Mouse (Mus musculus): ENCODE data around the gene Med12l. TPM values are rescaled to one million over a fixed set of nuclear protein-coding genes. Genes with fewer than 3 reads are reported as not detected.

Gene Med12l
- polyA plus RNA-seq, 1 experiment = 0.01 TPM

- TF ChIP-seq POLR2AphosphoS2 (IDR thresholded peaks at IDR 0.05; ENCODE audit: insufficient read length, low read depth) = no peak
- no peak for TF ChIP-seq USF1 (IDR thresholded peaks at IDR 0.05; ENCODE audit: low read depth)
- no peak for TF ChIP-seq SRF (IDR thresholded peaks at IDR 0.05; ENCODE audit: control insufficient read depth, insufficient read length, low read depth)
- TF ChIP-seq TCF3 (IDR thresholded peaks at IDR 0.05; ENCODE audit: insufficient read length, low read depth) = no peak
- no peak for TF ChIP-seq POLR2A (IDR thresholded peaks at IDR 0.05; ENCODE audit: insufficient read length, low read depth)
- no peak for TF ChIP-seq MYOG (IDR thresholded peaks at IDR 0.05; ENCODE audit: control insufficient read depth in 1 of 3, insufficient read depth in 1 of 3, insufficient read length in 2 of 3, low read depth in 2 of 3)
- no peak for TF ChIP-seq MAX (IDR thresholded peaks at IDR 0.05; ENCODE audit: low read depth)
- TF ChIP-seq TCF12 (IDR thresholded peaks at IDR 0.05; ENCODE audit: insufficient read depth, poor library complexity, severe bottlenecking) = no peak
- no peak for TF ChIP-seq E2F4 (IDR thresholded peaks at IDR 0.05; ENCODE audit: insufficient read depth)
- H3K4me3 ChIP-seq = no peak overlapping the region
- no peak overlapping the region for H3ac ChIP-seq (ENCODE audit: control insufficient read depth, insufficient read length)
- H3K4me2 ChIP-seq (ENCODE audit: low read depth) = no peak overlapping the region
- H3K27me3 ChIP-seq (ENCODE audit: control insufficient read depth, insufficient read depth, insufficient read length) = no peaks in the 10 kb centered on the region
- no peaks in the 10 kb centered on the region for H3K79me2 ChIP-seq (ENCODE audit: control insufficient read depth, insufficient read depth)
- H3K36me3 ChIP-seq (ENCODE audit: control insufficient read depth, insufficient read depth) = no peaks in the 10 kb centered on the region
These were observed 538 bp downstream of the Med12l start for GRCm38 (mm10) chr3:59005996-59006730.

- Histone ChIP-seq H3K27me3 (ENCODE audit: control insufficient read depth, insufficient read depth, insufficient read length) (no peaks in the 10 kb centered on the region), H3ac (ENCODE audit: control insufficient read depth, insufficient read length) (no peak overlapping the region), H3K4me3 (no peak overlapping the region), H3K79me2 (ENCODE audit: control insufficient read depth, insufficient read depth) (no peaks in the 10 kb centered on the region), H3K36me3 (ENCODE audit: control insufficient read depth, insufficient read depth) (no peaks in the 10 kb centered on the region), H3K4me2 (ENCODE audit: low read depth) (no peak overlapping the region)
- no peak for TF ChIP-seq CEBPB (IDR thresholded peaks at IDR 0.05; ENCODE audit: insufficient read depth, poor library complexity, severe bottlenecking)
- TF ChIP-seq MYOG (IDR thresholded peaks at IDR 0.05; ENCODE audit: control insufficient read depth in 1 of 3, insufficient read depth in 1 of 3, insufficient read length in 2 of 3, low read depth in 2 of 3) = no peak
- no peak for TF ChIP-seq REST (IDR thresholded peaks at IDR 0.05; ENCODE audit: insufficient read depth, insufficient read length)
- no peak for TF ChIP-seq TCF3 (IDR thresholded peaks at IDR 0.05; ENCODE audit: insufficient read length, low read depth)
- no peak for TF ChIP-seq MYOD1 (IDR thresholded peaks at IDR 0.05; ENCODE audit: control insufficient read depth in 1 of 3, insufficient read length in 2 of 3, low read depth in 2 of 3)
- no peak for TF ChIP-seq MAX (IDR thresholded peaks at IDR 0.05; ENCODE audit: low read depth)
- TF ChIP-seq TCF12 (IDR thresholded peaks at IDR 0.05; ENCODE audit: insufficient read depth, poor library complexity, severe bottlenecking) = no peak
- no peak for TF ChIP-seq POLR2A (IDR thresholded peaks at IDR 0.05; ENCODE audit: insufficient read length, low read depth)
- TF ChIP-seq SRF (IDR thresholded peaks at IDR 0.05; ENCODE audit: control insufficient read depth, insufficient read length, low read depth) = no peak
- no peak for TF ChIP-seq USF1 (IDR thresholded peaks at IDR 0.05; ENCODE audit: low read depth)
- TF ChIP-seq POLR2AphosphoS2 (IDR thresholded peaks at IDR 0.05; ENCODE audit: insufficient read length, low read depth) = no peak
- no peak for TF ChIP-seq E2F4 (IDR thresholded peaks at IDR 0.05; ENCODE audit: insufficient read depth)
These were observed 1.3 kb downstream of the Med12l start for GRCm38 (mm10) chr3:59006731-59007441.

GRCm38 (mm10) chr3:59010276-59010675 is 4.7 kb downstream of the Med12l start:
- Histone ChIP-seq H3K36me3 (ENCODE audit: control insufficient read depth, insufficient read depth) (no peaks in the 10 kb centered on the region), H3K4me2 (ENCODE audit: low read depth) (no peak overlapping the region), H3K4me3 (no peak overlapping the region), H3K27me3 (ENCODE audit: control insufficient read depth, insufficient read depth, insufficient read length) (no peaks in the 10 kb centered on the region), H3K79me2 (ENCODE audit: control insufficient read depth, insufficient read depth) (no peaks in the 10 kb centered on the region), H3ac (ENCODE audit: control insufficient read depth, insufficient read length) (no peak overlapping the region)
- TF ChIP-seq MYOG (IDR thresholded peaks at IDR 0.05; ENCODE audit: control insufficient read depth in 1 of 3, insufficient read depth in 1 of 3, insufficient read length in 2 of 3, low read depth in 2 of 3) (no peak), REST (IDR thresholded peaks at IDR 0.05; ENCODE audit: insufficient read depth, insufficient read length) (no peak)

- no peaks in the 10 kb centered on the region for H3K36me3 ChIP-seq (ENCODE audit: control insufficient read depth, insufficient read depth)
- no peak overlapping the region for H3K4me3 ChIP-seq
- TF ChIP-seq TCF12 (IDR thresholded peaks at IDR 0.05; ENCODE audit: insufficient read depth, poor library complexity, severe bottlenecking) (no peak), SRF (IDR thresholded peaks at IDR 0.05; ENCODE audit: control insufficient read depth, insufficient read length, low read depth) (no peak), MYOG (IDR thresholded peaks at IDR 0.05; ENCODE audit: control insufficient read depth in 1 of 3, insufficient read depth in 1 of 3, insufficient read length in 2 of 3, low read depth in 2 of 3) (no peak), E2F4 (IDR thresholded peaks at IDR 0.05; ENCODE audit: insufficient read depth) (no peak), MYOD1 (IDR thresholded peaks at IDR 0.05; ENCODE audit: control insufficient read depth in 1 of 3, insufficient read length in 2 of 3, low read depth in 2 of 3) (no peak)
- H3K79me2 ChIP-seq (ENCODE audit: control insufficient read depth, insufficient read depth) = no peaks in the 10 kb centered on the region
- H3ac ChIP-seq (ENCODE audit: control insufficient read depth, insufficient read length) = no peak overlapping the region
- no peaks in the 10 kb centered on the region for H3K27me3 ChIP-seq (ENCODE audit: control insufficient read depth, insufficient read depth, insufficient read length)
- no peak overlapping the region for H3K4me2 ChIP-seq (ENCODE audit: low read depth)
These were observed 10.2 kb downstream of the Med12l start for GRCm38 (mm10) chr3:59015698-59016412.
